15 mouse cellular contexts compared by ENCODE assay signal in genomic region chr5:34800292-34800953, GRCm38 (mm10).
"Had no signal": no experiment of that assay in that cellular context is flagged by ENCODE, and none has a peak within 500 bp of the region (broad histone marks: within the 10 kb centered on the region; RNA-seq: fewer than 3 reads in every experiment).

No protein-coding gene starts in this region.

- ATAC-seq: intestine, embryonic 15.5 days; midbrain, embryonic 13.5 days had no signal

- H3K4me3 ChIP-seq: intestine, embryonic 15.5 days; kidney, embryonic 15.5 days; limb, embryonic 12.5 days; lung, embryonic 15.5 days; midbrain, embryonic 13.5 days; myocyte; neural tube, embryonic 15.5 days had no signal

- H3K4me2 ChIP-seq: intestine, embryonic 15.5 days; kidney, embryonic 15.5 days; limb, embryonic 12.5 days; lung, embryonic 15.5 days; midbrain, embryonic 13.5 days; neural tube, embryonic 15.5 days had no signal

- H3K9ac ChIP-seq: intestine, embryonic 15.5 days; kidney, embryonic 15.5 days; limb, embryonic 12.5 days; lung, embryonic 15.5 days; midbrain, embryonic 13.5 days; neural tube, embryonic 15.5 days had no signal

- H3K9me3 ChIP-seq: intestine, embryonic 15.5 days; kidney, embryonic 15.5 days; limb, embryonic 12.5 days; lung, embryonic 15.5 days; midbrain, embryonic 13.5 days; neural tube, embryonic 15.5 days had no signal

- H3K27ac ChIP-seq: intestine, embryonic 15.5 days; kidney, embryonic 15.5 days; limb, embryonic 12.5 days; lung, embryonic 15.5 days; macrophage; midbrain, embryonic 13.5 days; neural tube, embryonic 15.5 days had no signal

- H3K27me3 ChIP-seq: intestine, embryonic 15.5 days; kidney, embryonic 15.5 days; limb, embryonic 12.5 days; lung, embryonic 15.5 days; midbrain, embryonic 13.5 days; neural tube, embryonic 15.5 days had no signal

- DNase-seq: kidney, adult 18-20 months; kidney, postnatal 14 days; layer of hippocampus, adult 9-11 months; layer of hippocampus, postnatal 36 days; lung, postnatal 14 days; thymus, adult 2 months; thymus, postnatal 25 days had no signal

- H3K4me1 ChIP-seq: intestine, embryonic 15.5 days; kidney, embryonic 15.5 days; limb, embryonic 12.5 days; lung, embryonic 15.5 days; midbrain, embryonic 13.5 days; neural tube, embryonic 15.5 days had no signal
